Mouse (Mus musculus) liver, adult 2 months (tissue): ENCODE data around the gene Gm6763. TPM values are rescaled to one million over a fixed set of nuclear protein-coding genes. Genes with fewer than 3 reads are reported as not detected.
"Not testable (repeated sequence)": the region's sequence is repeated elsewhere in the genome, so short reads cannot be mapped to it uniquely, and the experiment has no call there.

Source experiments
- DNase-seq: peaks from one replicate; pipeline ENCODE4 v3.0.0-alpha.2; 2011; ENCODE audit warnings: low read depth, low spot score; ENCODE audit errors: extremely low read depth
- H3K27ac ChIP-seq: fragments of 200-500 bp; replicated peaks from 2 replicates; pipeline ENCODE4 v1.5.1; 2012; ENCODE audit warnings: low read depth, mild to moderate bottlenecking, control low read depth, inconsistent platforms, low read length; ENCODE audit not compliant: insufficient read depth
- H3K27me3 ChIP-seq: fragments of 200-500 bp; 2 replicates; pipeline ENCODE4 v1.6.1; 2012; ENCODE audit warnings: mild to moderate bottlenecking, moderate library complexity, low read length, inconsistent platforms; ENCODE audit not compliant: control insufficient read depth, insufficient read depth
- H3K36me3 ChIP-seq: fragments of 200-500 bp; 2 replicates; pipeline ENCODE4 v1.6.1; 2012; ENCODE audit warnings: low read length, inconsistent platforms; ENCODE audit not compliant: control insufficient read depth, insufficient read depth
- H3K4me1 ChIP-seq: fragments of 200-500 bp; 2 replicates; pipeline ENCODE4 v1.6.1; 2011; ENCODE audit warnings: low read length; ENCODE audit not compliant: control insufficient read depth, insufficient read depth
- H3K4me3 ChIP-seq: fragments of 200-500 bp; 2 replicates; pipeline ENCODE4 v1.5.1; 2011; ENCODE audit warnings: low read depth, mild to moderate bottlenecking, control low read depth, low read length, moderate library complexity; ENCODE audit not compliant: insufficient read depth
- H3K79me2 ChIP-seq: fragments of 200-500 bp; 2 replicates; pipeline ENCODE4 v1.6.1; 2012; ENCODE audit warnings: inconsistent platforms, mild to moderate bottlenecking, low read length, moderate library complexity; ENCODE audit not compliant: control insufficient read depth, insufficient read depth
- H3K9ac ChIP-seq: fragments of 200-500 bp; 2 replicates; pipeline ENCODE4 v1.6.1; 2012; ENCODE audit warnings: low read depth, mild to moderate bottlenecking, control low read depth, inconsistent platforms, low read length
- CTCF ChIP-seq: fragments of 200-500 bp; IDR thresholded peaks from 2 replicates; pipeline ENCODE4 v1.5.1; 2011; ENCODE audit warnings: low read depth, low read length, control low read depth
- POLR2A ChIP-seq: fragments of 200-500 bp; IDR thresholded peaks from 2 replicates; pipeline ENCODE4 v1.6.1; 2011; ENCODE audit warnings: low read length, control low read depth; ENCODE audit not compliant: insufficient read depth; ENCODE audit errors: extremely low read depth
- WGBS: fragments of 180-500 bp; shearing (Covaris S2); methylation state at CpG from one replicate; pipeline ENCODE4 v1.1.7; 2018; 5-methylcytosine and 5-hydroxymethylcytosine counted together
- polyA plus RNA-seq: library from polyadenylated mRNA; depleted of rRNA; stranded (reverse); fragments of >200 nt; gene quantifications from 2 replicates; pipeline ENCODE4 v1.2.3, GENCODE M21; 2012; rRNA removed
- total RNA-seq: library from RNA; depleted of rRNA; stranded (reverse); fragments of >200 nt; gene quantifications from 2 replicates; pipeline ENCODE4 v1.2.3, GENCODE M21; 2014; rRNA removed

Gm6763 gene
- not detected in 2 replicates for total RNA-seq
- polyA plus RNA-seq: not detected in 2 replicates

DNA sequence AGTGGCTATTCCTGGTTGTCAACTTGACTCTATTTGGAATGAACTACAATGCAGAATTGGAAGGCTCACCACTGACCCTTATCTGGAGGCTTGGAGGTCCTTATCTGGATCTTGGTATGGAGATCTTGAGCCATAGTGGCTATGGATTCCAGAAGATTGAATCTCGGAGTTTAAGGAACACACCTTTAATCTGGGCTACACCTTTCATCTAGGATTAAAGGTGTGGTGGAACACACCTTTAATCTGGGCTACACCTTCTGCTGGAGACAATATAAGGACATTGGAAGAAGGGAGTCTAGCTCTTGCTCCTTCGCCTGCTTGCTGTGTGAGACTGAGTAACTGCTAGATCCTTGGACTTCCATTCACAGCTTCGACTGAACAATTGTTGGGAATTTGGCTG lies at the start of gene Gm6763:
Gene Gm6763 (plus strand): TSS at position 301 of the 400 bp plus-strand sequence.
- H3K36me3 ChIP-seq, DNase-seq, H3K27me3 ChIP-seq, H3K9ac ChIP-seq, H3K4me1 ChIP-seq, H3K27ac ChIP-seq, H3K4me3 ChIP-seq, H3K79me2 ChIP-seq: not testable (repeated sequence)
- WGBS: no CpG with 5 or more reads among the region's 3 CpGs

DNA sequence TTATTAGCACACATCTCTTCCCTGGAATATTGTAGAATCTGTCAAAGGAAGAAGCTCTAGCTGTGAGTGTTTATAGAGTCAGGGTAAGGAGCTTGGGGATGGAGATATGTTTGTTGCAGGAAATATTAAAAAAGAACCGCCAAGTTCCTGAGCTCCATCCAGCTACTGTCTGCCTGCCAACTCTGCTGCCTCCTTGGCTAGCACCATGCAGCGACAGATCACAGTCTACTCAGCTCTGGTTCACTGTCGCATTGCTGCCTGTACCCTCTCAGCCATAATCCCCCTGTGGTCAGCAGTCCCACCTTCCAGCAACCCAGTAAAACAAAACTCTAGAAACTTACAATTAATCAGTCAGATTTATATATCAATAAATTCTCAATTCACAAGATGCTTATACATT lies 41.3 kb upstream of the Gm6763 start:
- Histone ChIP-seq H3K4me1 (no peaks in the 10 kb centered on the region), H3K27me3 (no peaks in the 10 kb centered on the region), H3K27ac (no peak overlapping the region), H3K79me2 (no peaks in the 10 kb centered on the region), H3K9ac (no peak overlapping the region), H3K4me3 (no peak overlapping the region), H3K36me3 (no peaks in the 10 kb centered on the region)
- DNase-seq: peak; percentile 23
- TF ChIP-seq POLR2A: no peak
- no peak for TF ChIP-seq CTCF
- 83% methylated on average over 3 of the region's 3 CpGs for WGBS

DNA sequence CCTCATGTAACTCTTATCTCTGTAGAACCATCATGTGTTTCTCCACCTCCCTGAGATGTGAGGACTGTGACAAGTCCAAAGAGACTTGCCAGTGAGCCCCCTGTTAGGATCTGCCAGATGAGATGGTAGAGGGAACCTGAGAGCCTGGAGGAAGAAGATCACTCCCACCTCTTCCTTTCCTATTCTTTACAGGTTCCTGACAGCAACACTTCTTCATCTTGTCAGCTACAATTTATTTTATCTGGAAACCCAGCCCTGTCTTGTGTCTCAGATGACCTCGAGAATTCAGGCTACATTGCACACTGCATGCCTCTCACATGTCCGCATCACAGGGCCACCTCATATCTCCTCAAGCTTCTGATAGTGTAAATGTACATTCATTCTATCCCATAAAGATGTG lies 33.0 kb upstream of the Gm6763 start:
- no peak for TF ChIP-seq CTCF
- no peak for TF ChIP-seq POLR2A
- Histone ChIP-seq H3K27ac (no peak overlapping the region), H3K27me3 (no peaks in the 10 kb centered on the region), H3K4me3 (no peak overlapping the region), H3K4me1 (no peaks in the 10 kb centered on the region), H3K36me3 (no peaks in the 10 kb centered on the region), H3K9ac (no peak overlapping the region), H3K79me2 (no peaks in the 10 kb centered on the region)
- DNase-seq: no peak
- WGBS: 64% methylated on average over 2 of the region's 2 CpGs

GRCm38 (mm10) chr10:104142687-104143086 lies 8.6 kb upstream of the Gm6763 start, which contains the start of gene Gm21293:
Gene Gm21293 (plus strand): TSS chr10:104142987.
- not testable (repeated sequence) for H3K27ac ChIP-seq, DNase-seq, H3K79me2 ChIP-seq, H3K36me3 ChIP-seq, H3K27me3 ChIP-seq, H3K4me1 ChIP-seq, H3K4me3 ChIP-seq, H3K9ac ChIP-seq
- WGBS: no CpG with 5 or more reads among the region's 3 CpGs

- not testable (repeated sequence) for H3K4me3 ChIP-seq, H3K27me3 ChIP-seq, DNase-seq, H3K9ac ChIP-seq, H3K79me2 ChIP-seq, H3K36me3 ChIP-seq, H3K27ac ChIP-seq, H3K4me1 ChIP-seq
- WGBS: no CpG with 5 or more reads among the region's 3 CpGs
Observed at GRCm38 (mm10) chr10:104159706-104160105, 8.4 kb downstream of the Gm6763 start, which contains the start of gene Gm8764. Gene Gm8764 (plus strand): TSS chr10:104160006.

- H3K4me3 ChIP-seq, H3K9ac ChIP-seq, DNase-seq, H3K27ac ChIP-seq, H3K27me3 ChIP-seq, H3K36me3 ChIP-seq, H3K4me1 ChIP-seq, H3K79me2 ChIP-seq: not testable (repeated sequence)
- WGBS: no CpG with 5 or more reads among the region's 3 CpGs
Observed at GRCm38 (mm10) chr10:104168215-104168614, 16.9 kb downstream of the Gm6763 start, which contains the start of gene Gm21304. Gene Gm21304 (plus strand): TSS chr10:104168515.

- not testable (repeated sequence) for H3K27me3 ChIP-seq, H3K79me2 ChIP-seq, H3K4me1 ChIP-seq, H3K9ac ChIP-seq, H3K4me3 ChIP-seq, DNase-seq, H3K27ac ChIP-seq, H3K36me3 ChIP-seq
- no CpG with 5 or more reads among the region's 3 CpGs for WGBS
Observed at GRCm38 (mm10) chr10:104176724-104177123, 25.4 kb downstream of the Gm6763 start, which contains the start of gene Gm21312. Gene Gm21312 (plus strand): TSS chr10:104177024.

- not testable (repeated sequence) for DNase-seq, H3K4me1 ChIP-seq, H3K36me3 ChIP-seq, H3K27me3 ChIP-seq, H3K4me3 ChIP-seq, H3K27ac ChIP-seq, H3K9ac ChIP-seq, H3K79me2 ChIP-seq
- WGBS: no CpG with 5 or more reads among the region's 3 CpGs
Observed at GRCm38 (mm10) chr10:104185233-104185632, 33.9 kb downstream of the Gm6763 start, which contains the start of gene Gm20765. Gene Gm20765 (plus strand): TSS chr10:104185533.

DNA sequence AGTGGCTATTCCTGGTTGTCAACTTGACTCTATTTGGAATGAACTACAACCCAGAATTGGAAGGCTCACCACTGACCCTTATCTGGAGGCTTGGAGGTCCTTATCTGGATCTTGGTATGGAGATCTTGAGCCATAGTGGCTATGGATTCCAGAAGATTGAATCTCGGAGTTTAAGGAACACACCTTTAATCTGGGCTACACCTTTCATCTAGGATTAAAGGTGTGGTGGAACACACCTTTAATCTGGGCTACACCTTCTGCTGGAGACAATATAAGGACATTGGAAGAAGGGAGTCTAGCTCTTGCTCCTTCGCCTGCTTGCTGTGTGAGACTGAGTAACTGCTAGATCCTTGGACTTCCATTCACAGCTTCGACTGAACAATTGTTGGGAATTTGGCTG lies 42.4 kb downstream of the Gm6763 start, which contains the start of gene Gm4340:
Gene Gm4340 (plus strand): TSS at position 301 of the 400 bp plus-strand sequence.
- not testable (repeated sequence) for H3K27me3 ChIP-seq, H3K9ac ChIP-seq, H3K79me2 ChIP-seq, H3K36me3 ChIP-seq, H3K4me1 ChIP-seq, DNase-seq, H3K27ac ChIP-seq, H3K4me3 ChIP-seq
- no CpG with 5 or more reads among the region's 3 CpGs for WGBS
